Mouse (Mus musculus) Patski (cell line): ENCODE measurements at regions not wholly inside any gene's neighbourhood (a gene's known extent, or its start where the extent isn't known, plus 50 kb on each side); places are given as distances from the start of the nearest gene placed in this dataset.
"Not testable (repeated sequence)": the region's sequence is repeated elsewhere in the genome, so short reads cannot be mapped to it uniquely, and the experiment has no call there.

Experiments
- ATAC-seq: fragments of 100-300 bp; one replicate; pipeline ENCODE4 v1.8.0; 2021
- CTCF ChIA-PET: fragments of 350-600 bp; sonication (Branson Sonifier 250); formaldehyde crosslinking; loops from one replicate; lab custom pipeline; 2022; ENCODE audit warnings: inconsistent platforms; lab: Charles Lee
- POLR2A ChIA-PET: fragments of 350-600 bp; sonication (Branson Sonifier 250); formaldehyde crosslinking; loops from one replicate; lab custom pipeline; 2022; ENCODE audit warnings: antibody characterized with exemption, inconsistent platforms; lab: Charles Lee
- DNase-seq: peaks from one replicate; pipeline ENCODE4 v3.0.0-alpha.2; 2011; ENCODE audit warnings: low read depth, low spot score
- H3K27me3 ChIP-seq: fragments of 371-371 bp; one replicate; pipeline ENCODE4 v1.5.1; 2021
- CTCF ChIP-seq: fragments of 100-300 bp; IDR thresholded peaks from one replicate; pipeline ENCODE4 v1.5.1; 2021
- in situ Hi-C: fragments of 300-500 bp; cut with MboI; formaldehyde crosslinking; loops from 3 replicates; pipeline ENCODE4 v1.11.1; 2018; ENCODE audit warnings: low pct_unique_long_range_greater_than_20kb, mixed read lengths

DNA sequence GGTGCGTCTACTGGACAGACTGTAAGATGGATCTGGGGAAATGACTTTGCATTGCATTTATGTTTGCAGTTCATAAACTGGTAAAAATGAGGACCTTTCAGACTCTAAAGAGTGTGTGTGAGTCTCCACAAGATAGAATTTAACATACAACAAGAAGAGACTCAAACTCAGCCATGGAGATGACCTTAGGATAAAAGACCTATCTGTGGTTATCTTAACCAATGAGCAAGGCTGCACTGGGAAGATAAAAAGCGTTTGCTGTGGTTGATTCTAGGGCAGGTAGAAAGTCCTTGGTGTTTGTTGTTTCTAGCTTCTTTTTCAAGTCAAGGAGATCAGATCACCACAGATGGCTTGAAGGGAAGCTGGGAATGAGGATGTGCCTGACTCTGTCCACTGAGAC, 130.1 kb upstream of the Max start:
- ChIA-PET POLR2A (interaction anchor here (1.0 kb wide), 1 partner anchor 10 kb away, joined by 3 read pairs; no protein-coding TSS in a partner anchor), CTCF (interaction anchor here (1.1 kb wide), 1 partner anchor 19 kb away, joined by 3 read pairs; no protein-coding TSS in a partner anchor)
- in situ Hi-C loops, result no loop called here
- no peak for ATAC-seq
- no peaks in the 10 kb centered on the region for H3K27me3 ChIP-seq
- TF ChIP-seq CTCF, result no peak
- DNase-seq, result no peak

DNA sequence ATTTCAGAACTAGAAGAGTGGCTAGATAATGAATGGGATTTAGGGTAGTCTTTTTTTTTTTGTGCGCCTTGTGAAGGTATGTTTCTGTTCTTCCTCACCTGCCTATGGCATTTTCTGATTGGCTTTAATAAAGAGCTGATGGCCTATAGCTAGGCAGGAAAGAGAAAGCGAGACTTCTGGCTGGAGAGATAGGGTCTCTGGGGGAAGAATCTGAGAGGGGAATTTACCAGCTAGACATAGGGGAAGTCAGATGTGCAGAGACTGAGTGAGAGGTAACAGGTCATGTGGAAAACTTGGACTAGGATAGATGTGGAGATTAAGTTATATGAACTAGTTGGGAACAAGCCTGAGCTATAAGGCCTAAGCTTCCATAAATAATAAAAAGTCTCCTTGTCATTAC, 129.7 kb upstream of the Max start:
- no peaks in the 10 kb centered on the region for H3K27me3 ChIP-seq
- CTCF ChIA-PET, result interaction anchor here (1.1 kb wide), 1 partner anchor 18 kb away, joined by 3 read pairs; no protein-coding TSS in a partner anchor
- in situ Hi-C loops, result no loop called here
- ATAC-seq, result no peak
- POLR2A ChIA-PET, result no interaction called here
- no peak for DNase-seq
- TF ChIP-seq CTCF, result no peak

DNA sequence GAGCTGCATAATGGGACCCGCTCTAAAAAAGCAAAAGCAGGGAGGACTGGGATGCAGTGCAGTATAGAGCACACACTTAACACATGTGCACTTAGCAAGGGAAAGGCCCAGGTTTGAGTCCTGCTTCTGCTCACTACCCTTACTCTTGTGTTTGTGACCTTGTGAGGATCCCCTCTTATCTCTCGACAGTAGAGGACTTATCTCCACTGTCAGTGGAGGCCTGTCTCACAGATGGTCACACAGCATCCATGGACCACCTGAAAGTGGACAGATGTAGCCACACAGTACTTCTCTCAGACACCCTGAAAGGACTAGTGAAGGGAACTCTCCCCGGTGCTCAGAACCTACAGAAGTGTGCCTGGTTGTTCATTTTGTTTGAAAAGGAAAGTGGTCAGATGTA, 128.5 kb upstream of the Max start:
- in situ Hi-C loops, result no loop called here
- ChIA-PET POLR2A (no interaction called here), CTCF (no interaction called here)
- DNase-seq (no peak), ATAC-seq (no peak)
- no peaks in the 10 kb centered on the region for H3K27me3 ChIP-seq
- no peak for TF ChIP-seq CTCF

DNA sequence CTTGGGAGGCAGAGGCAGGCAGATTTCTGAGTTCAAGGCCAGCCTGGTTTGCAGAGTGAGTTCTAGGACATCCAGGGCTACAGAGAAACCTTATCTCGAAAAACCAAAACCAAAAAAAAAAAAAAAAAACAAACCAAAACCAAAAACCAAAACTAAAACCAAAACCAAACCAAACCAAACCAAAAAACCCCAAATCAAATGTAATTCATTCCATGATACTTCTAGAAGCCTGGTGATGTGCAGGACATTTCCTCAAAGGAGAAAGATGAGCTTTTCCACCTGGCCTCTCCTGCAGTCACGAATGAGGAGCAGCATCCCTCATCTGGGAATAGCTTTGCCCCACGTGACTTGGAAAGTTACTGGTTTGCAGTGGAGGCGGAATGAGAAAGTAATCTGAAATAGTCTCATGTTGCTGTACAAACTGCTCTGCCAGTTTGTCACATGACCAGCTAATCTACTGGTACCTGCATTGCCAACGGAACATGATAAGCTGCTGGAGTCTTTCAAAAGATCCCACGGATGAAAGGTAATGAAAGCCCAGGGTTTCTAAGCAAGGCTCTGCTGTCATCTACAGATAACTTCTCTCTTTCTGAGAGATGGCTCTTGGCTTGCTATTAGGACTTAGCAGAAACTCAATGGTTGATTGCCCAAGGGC, 127.8 kb upstream of the Max start:
- DNase-seq, result no peak
- ATAC-seq, result no peak
- POLR2A ChIA-PET, result no interaction called here

DNA sequence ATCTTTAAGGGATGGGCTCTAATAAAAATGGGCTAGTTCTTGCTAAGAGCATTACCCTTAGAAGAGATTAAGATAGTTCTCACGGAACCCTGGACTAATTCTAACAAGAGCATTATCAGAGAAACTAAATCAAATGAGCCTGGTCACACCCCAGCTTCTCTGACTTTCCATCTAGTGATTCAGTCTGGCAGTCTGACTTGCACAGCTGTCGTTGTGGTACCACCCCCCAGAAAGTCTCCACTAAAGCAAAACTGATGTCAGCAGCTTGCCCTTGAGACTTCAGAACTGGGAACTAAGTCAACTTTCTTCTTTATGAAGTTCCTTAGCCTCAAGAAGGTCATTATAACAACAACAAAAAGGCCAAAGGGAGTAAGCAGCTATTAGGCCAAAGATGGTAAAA, 126.5 kb upstream of the Max start:
- DNase-seq, result no peak
- POLR2A ChIA-PET, result no interaction called here
- TF ChIP-seq CTCF, result no peak
- ATAC-seq, result no peak
- H3K27me3 ChIP-seq, result no peaks in the 10 kb centered on the region
- CTCF ChIA-PET, result no interaction called here
- in situ Hi-C loops, result no loop called here

More for the DNA sequence above, 127.8 kb upstream of the Max start:
- CTCF ChIA-PET, result interaction anchor here (1.4 kb wide), 1 partner anchor 16 kb away, joined by 3 read pairs; no protein-coding TSS in a partner anchor
- in situ Hi-C loops, result no loop called here
- no peak for TF ChIP-seq CTCF
- no peaks in the 10 kb centered on the region for H3K27me3 ChIP-seq

DNA sequence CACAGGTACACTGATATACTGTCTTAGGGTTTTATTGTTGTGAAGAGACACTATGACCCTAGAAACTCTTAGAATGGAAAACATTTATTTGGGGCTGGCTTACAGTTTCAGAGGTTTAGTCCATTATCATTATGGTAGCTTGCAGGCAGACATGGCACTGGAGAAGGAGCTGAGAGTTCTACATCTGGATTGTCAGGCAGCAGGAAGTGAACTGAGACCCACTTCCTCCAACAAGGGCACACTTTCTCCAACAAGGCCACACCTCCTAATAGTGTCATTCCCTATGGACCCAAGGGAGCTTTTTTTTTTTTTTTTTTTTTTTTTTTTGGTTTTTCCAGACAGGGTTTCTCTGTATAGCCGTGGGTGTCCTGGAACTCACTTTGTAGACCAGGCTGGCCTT, 124.9 kb upstream of the Max start:
- CTCF ChIA-PET, POLR2A ChIA-PET, DNase-seq, in situ Hi-C loops, ATAC-seq, H3K27me3 ChIP-seq: not testable (repeated sequence)

DNA sequence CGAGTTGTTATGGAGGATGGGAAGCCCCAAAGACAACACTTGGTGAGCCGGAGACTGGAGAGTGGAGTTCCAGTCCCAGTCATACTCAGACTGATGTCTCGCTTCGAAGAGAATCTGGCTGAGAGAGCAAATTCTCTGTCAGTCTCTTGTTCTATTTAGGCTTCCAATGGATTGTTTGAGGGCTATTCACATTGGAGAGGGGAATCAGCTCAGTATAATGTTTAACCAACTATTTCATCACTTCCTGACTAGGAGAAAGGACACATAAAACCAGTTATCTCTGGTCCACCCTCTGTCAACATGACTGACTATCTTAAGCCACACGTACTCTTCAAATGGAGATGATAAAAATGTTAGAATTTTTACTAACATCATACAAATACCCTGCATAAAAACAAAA, 123.9 kb upstream of the Max start:
- in situ Hi-C loops, result no loop called here
- no peak for ATAC-seq
- ChIA-PET POLR2A (interaction anchor here (0.6 kb wide), 1 partner anchor 20 kb away, joined by 4 read pairs; no protein-coding TSS in a partner anchor), CTCF (no interaction called here)
- no peak for TF ChIP-seq CTCF
- DNase-seq, result no peak
- H3K27me3 ChIP-seq, result no peaks in the 10 kb centered on the region

DNA sequence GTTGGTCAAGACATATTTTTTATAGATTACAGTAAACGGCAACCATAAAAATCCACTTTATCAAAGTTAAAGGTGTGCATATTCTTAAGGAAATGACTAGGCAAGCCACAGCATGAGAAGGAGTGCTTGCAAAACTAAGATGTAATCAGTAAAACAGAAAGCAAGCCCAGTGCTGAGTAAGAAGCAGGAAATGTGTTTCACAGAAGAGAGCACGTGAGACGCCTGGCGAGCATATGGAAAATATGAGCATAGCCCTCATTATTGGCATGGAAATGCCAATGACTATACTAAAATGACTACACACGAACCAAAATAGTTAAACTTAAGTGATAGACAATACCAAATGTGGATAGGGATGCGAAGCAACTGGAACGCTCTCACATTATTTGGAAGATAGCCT, 123.2 kb upstream of the Max start:
- no peaks in the 10 kb centered on the region for H3K27me3 ChIP-seq
- POLR2A ChIA-PET, result interaction anchor here (0.6 kb wide), 1 partner anchor 21 kb away, joined by 4 read pairs; no protein-coding TSS in a partner anchor
- no peak for TF ChIP-seq CTCF
- ATAC-seq (no peak), DNase-seq (no peak)
- CTCF ChIA-PET, result no interaction called here
- in situ Hi-C loops, result no loop called here

DNA sequence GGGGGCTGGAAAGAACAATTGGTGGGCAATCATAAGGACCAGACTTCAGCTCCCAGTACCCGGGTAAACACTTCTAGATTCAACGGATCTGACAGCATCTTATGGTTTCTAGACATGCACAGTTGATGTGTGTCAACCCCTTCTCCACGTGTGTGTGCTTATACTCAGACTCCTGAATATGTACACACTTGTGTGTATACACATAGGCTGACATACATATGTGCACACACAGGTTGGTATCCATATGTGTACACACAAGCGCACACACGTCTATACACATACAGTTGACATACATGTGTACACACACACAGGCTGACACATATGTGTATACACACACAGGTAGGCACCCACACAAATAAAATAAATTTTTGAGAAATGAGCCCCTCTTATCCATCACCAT, 122.7 kb upstream of the Max start:
- in situ Hi-C loops, result no loop called here
- DNase-seq (no peak), ATAC-seq (no peak)
- TF ChIP-seq CTCF, result no peak
- ChIA-PET CTCF (no interaction called here), POLR2A (no interaction called here)
- H3K27me3 ChIP-seq, result no peaks in the 10 kb centered on the region

DNA sequence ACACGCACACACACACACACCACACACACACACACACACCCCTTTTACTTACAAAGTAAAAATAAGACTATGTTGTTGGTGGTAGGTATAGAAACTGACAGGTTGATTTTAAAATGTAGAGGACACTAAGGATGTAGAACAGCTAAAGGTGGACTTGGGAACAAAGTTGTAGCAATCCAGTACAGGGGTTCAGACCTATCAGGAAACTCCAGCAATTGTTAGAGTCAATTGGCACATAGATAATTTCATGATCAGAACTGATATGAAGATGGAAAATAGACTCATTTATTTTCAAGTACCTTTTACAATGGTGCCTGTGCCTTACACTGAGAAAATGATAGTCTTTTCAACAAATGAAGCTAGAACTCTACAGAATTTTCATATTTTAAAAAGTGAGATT, 122.3 kb upstream of the Max start:
- TF ChIP-seq CTCF, result no peak
- no peaks in the 10 kb centered on the region for H3K27me3 ChIP-seq
- in situ Hi-C loops, result no loop called here
- CTCF ChIA-PET, result no interaction called here
- no peak for DNase-seq
- ATAC-seq, result no peak
- POLR2A ChIA-PET, result interaction anchor here (0.7 kb wide), 1 partner anchor 44 kb away, joined by 3 read pairs; no protein-coding TSS in a partner anchor

DNA sequence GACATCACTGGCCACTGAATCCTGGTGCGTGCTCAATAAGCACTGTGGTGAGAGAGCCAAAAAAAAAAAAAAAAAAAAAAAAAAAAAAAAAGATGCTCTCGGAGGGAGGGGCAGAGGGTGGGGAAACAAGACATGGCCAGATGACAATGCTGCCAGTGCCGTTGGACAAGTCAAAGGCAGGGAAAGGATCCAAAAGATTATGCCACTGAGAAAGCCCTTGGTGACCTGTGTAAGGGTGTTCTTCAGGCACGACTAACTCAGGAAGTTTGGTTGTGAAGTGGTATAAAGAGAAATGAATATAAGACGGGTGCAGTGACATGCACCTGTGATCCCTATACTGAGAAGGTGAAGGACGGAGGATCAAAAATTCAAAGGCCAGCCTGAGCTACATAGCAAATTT, 121.8 kb upstream of the Max start:
- TF ChIP-seq CTCF, result no peak
- DNase-seq (no peak), ATAC-seq (no peak)
- ChIA-PET CTCF (no interaction called here), POLR2A (interaction anchor here (0.7 kb wide), 1 partner anchor 44 kb away, joined by 3 read pairs; no protein-coding TSS in a partner anchor)
- in situ Hi-C loops, result no loop called here
- H3K27me3 ChIP-seq, result no peaks in the 10 kb centered on the region
